Mouse (Mus musculus) heart, postnatal 0 days (tissue): ENCODE data around the gene Ccdc107.

Experiments used
- CTCF ChIP-seq: IDR thresholded peaks from 2 replicates; pipeline ENCODE4 v1.5.1; 2016; ENCODE audit warnings: antibody characterized with exemption, control low read depth, low read depth
- EP300 ChIP-seq: IDR thresholded peaks from 2 replicates; pipeline ENCODE4 v1.6.1; 2016; ENCODE audit warnings: antibody characterized with exemption, low read depth

DNA sequence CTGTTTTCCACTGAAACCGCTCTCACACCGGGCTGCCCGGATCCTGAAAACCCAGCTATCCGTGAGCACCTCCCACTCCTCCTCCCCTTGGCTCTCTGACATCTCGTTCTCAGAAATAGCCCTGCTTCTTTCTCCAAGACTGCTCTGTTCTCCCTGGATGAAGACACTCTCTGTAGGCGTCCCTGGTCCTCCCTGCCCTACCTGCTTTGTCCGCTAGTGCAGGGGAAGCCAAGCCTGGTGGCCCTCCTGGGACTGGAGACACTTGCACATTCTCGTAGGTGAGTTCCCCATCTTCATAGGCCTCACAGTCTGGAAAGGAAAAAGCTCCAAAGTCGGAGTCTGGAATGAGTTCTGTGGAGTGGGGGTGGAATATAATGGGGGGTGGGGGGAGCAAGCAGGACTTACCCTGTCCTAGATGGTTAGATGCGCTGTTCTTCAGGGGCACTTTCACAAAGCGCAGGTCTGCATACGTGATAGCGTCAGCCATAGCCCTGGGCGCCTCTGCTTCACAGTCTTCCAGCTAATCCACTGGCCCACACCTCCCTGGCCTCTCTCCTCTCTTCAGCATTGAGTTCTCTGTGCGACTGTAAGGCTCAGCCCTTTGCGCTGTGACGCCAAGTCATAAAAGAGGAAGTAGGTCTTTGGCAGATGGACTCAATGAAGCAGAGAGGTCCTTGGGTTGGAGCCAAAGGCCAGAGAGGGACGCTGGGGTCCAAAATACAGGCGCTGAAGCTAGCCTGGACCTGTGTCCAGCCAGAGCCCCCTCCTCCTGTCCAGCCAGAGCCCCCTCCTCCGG lies 38.5 kb upstream of the Ccdc107 start, which contains the start of gene Cd72:
- TF ChIP-seq CTCF: no peak
- TF ChIP-seq EP300: no peak
